Comparison of ENCODE assay signal across 8 mouse cellular contexts in the genomic region with DNA sequence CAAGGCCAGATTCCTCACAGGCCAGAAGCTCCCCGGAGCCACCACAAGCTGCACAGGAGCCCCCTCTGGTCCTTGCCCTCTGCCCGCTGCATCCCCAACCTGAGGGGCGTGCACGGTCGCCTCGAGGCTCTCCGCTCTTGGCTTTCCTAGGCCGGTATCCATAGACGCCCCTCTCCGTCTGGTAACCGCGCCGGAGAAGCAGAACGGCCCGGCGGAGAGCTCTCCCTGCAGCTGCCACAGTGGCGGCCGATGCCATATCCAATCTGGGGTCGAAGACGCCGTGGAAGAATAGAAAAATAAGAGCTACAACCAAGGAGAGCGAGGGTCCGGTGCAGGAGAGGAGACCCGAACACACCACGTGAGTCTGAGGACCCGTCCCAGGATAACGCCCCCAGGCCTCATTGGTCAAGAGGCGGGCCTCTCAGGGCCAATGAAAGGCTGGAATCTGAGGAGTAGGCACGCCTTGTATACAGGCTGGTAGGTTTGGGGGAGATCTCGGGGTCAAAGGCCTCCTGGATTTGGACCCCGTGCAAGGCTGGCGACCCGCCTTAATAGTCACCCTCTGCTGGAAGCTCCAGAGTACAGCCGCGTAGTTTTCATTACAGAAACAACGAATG. TPM values are rescaled to one million over a fixed set of nuclear protein-coding genes. Genes with fewer than 3 reads are reported as not detected.
A peak's percentile ranks its signal among the peaks of the same experiment; 100 is the strongest.
DNase-seq lines count a peak whose midpoint lies in the region; ATAC-seq and TF ChIP-seq lines count a peak whose summit lies in the region.

A gene (minus strand): TSS at position 377 of the 617 bp plus-strand sequence.

- no peaks in the 10 kb centered on the region for H3K9me3 ChIP-seq in liver, postnatal 0 days (ENCODE audit: low read length)
- no peaks in the 10 kb centered on the region for H3K9me3 ChIP-seq in neural tube, embryonic 13.5 days

- no peaks in the 10 kb centered on the region for H3K36me3 ChIP-seq in liver, postnatal 0 days (replicated peaks; ENCODE audit: insufficient read depth, low read length)
- H3K36me3 ChIP-seq in neural tube, embryonic 13.5 days: no peaks in the 10 kb centered on the region

- H3K4me2 ChIP-seq in liver, postnatal 0 days (ENCODE audit: low read depth, low read length): peak within 1 kb of the TSS; percentile 83
- H3K4me2 ChIP-seq in neural tube, embryonic 13.5 days: peak within 1 kb of the TSS; percentile 76

- peak; percentile 38; the same call in 1 of the 2 replicates for TF ChIP-seq CTCF in liver, postnatal 0 days (IDR thresholded peaks at IDR 0.05; ENCODE audit: low read depth)

- peak within 1 kb of the TSS; percentile 94 for H3K27ac ChIP-seq in liver, postnatal 0 days (ENCODE audit: low read depth)
- H3K27ac ChIP-seq in neural tube, embryonic 13.5 days (replicated peaks): peak within 1 kb of the TSS; percentile 42

- peak; percentile 93 for ATAC-seq in frontal cortex, adult (ENCODE audit: low TSS enrichment)
- peak; percentile 96 for ATAC-seq in liver, postnatal 0 days
- ATAC-seq in neural tube, embryonic 13.5 days (ENCODE audit: low read depth): peak; percentile 93

- WGBS in liver, postnatal 0 days (ENCODE audit: insufficient replicate concordance): 1% methylated on average over 36 of the region's 36 CpGs
- WGBS in neural tube, embryonic 13.5 days: under 1% methylated on average over 36 of the region's 36 CpGs

- peak within 1 kb of the TSS; percentile 82 for H3K9ac ChIP-seq in liver, postnatal 0 days (replicated peaks)
- peak within 1 kb of the TSS; percentile 79 for H3K9ac ChIP-seq in neural tube, embryonic 13.5 days

- peaks cover 7% of the 10 kb centered on the region for H3K4me1 ChIP-seq in liver, postnatal 0 days (ENCODE audit: insufficient read depth)
- peaks cover 18% of the 10 kb centered on the region; the same call in 1 of the 2 replicates for H3K4me1 ChIP-seq in neural tube, embryonic 13.5 days (replicated peaks)

- peak; percentile 61 for DNase-seq in NIH3T3 (ENCODE audit: low read depth)
- peak; percentile 81 to 82 for DNase-seq in cerebellum, postnatal 10 days
- peak; percentile 67 for DNase-seq in heart, postnatal 4 days
- peak; percentile 65 to 70 for DNase-seq in layer of hippocampus, adult 18-20 months (ENCODE audit: low spot score in 2 of 2)
- DNase-seq in liver, postnatal 0 days: peak; percentile 77
- DNase-seq in testis, postnatal 10 days (ENCODE audit: low spot score): peak; percentile 79

- peak within 1 kb of the TSS; percentile 69 for H3K4me3 ChIP-seq in liver, postnatal 0 days (ENCODE audit: low read depth, low read length)
- H3K4me3 ChIP-seq in neural tube, embryonic 13.5 days: peak within 1 kb of the TSS; percentile 64

- no peaks in the 10 kb centered on the region for H3K27me3 ChIP-seq in liver, postnatal 0 days (ENCODE audit: insufficient read depth, low read length)
- H3K27me3 ChIP-seq in neural tube, embryonic 13.5 days: no peaks in the 10 kb centered on the region

- peak; percentile 77 for TF ChIP-seq EP300 in liver, postnatal 0 days (IDR thresholded peaks at IDR 0.05; ENCODE audit: low read depth)

RNA-seq across cellular contexts. Expression of the gene that starts here (rescaled TPM):
- 1 to 10 TPM; 2.3 to 3.0 TPM for total RNA-seq in heart, postnatal 4 days (2021)
- total RNA-seq in layer of hippocampus, adult 18-20 months (2021): 1 to 10 TPM; 7.8 to 9.3 TPM
- polyA plus RNA-seq in liver, postnatal 0 days (2015; fragmentation: Nextera tagmentation; extraction: Ambion mirVana): 5.3 TPM in 2 replicates
- polyA plus RNA-seq in neural tube, embryonic 13.5 days (2015; fragmentation: Nextera tagmentation; extraction: Ambion mirVana): 6.3 and 6.4 TPM in 2 replicates

Comparison
In these comparisons a context has a peak if more than half of its experiments do, and no peak if none do; other contexts are left out.
1. Peak in every context shown above with its lines: DNase-seq, ATAC-seq, H3K4me3 ChIP-seq and H3K27ac ChIP-seq.